Mouse (Mus musculus): ENCODE measurements at regions not wholly inside any gene's neighbourhood (a gene's known extent, or its start where the extent isn't known, plus 50 kb on each side); places are given as distances from the start of the nearest gene placed in this dataset.

GRCm38 (mm10) chr3:146337861-146338281 lies 66.6 kb upstream of the Ssx2ip start:
- TF ChIP-seq POLR2A (IDR thresholded peaks at IDR 0.05; ENCODE audit: insufficient read depth, low read depth, low read length): no peak
- TF ChIP-seq CTCF (IDR thresholded peaks at IDR 0.05): no peak
- no peak for TF ChIP-seq EP300 (IDR thresholded peaks at IDR 0.05; ENCODE audit: insufficient read depth, low read depth, low read length)

Measured in heart, adult 2 months (tissue).